Mouse (Mus musculus): ENCODE data around the gene Naa38. TPM values are rescaled to one million over a fixed set of nuclear protein-coding genes. Genes with fewer than 3 reads are reported as not detected.

Naa38 gene
- polyA plus RNA-seq, 1 experiment from 2014 or later = 179 TPM

DNA sequence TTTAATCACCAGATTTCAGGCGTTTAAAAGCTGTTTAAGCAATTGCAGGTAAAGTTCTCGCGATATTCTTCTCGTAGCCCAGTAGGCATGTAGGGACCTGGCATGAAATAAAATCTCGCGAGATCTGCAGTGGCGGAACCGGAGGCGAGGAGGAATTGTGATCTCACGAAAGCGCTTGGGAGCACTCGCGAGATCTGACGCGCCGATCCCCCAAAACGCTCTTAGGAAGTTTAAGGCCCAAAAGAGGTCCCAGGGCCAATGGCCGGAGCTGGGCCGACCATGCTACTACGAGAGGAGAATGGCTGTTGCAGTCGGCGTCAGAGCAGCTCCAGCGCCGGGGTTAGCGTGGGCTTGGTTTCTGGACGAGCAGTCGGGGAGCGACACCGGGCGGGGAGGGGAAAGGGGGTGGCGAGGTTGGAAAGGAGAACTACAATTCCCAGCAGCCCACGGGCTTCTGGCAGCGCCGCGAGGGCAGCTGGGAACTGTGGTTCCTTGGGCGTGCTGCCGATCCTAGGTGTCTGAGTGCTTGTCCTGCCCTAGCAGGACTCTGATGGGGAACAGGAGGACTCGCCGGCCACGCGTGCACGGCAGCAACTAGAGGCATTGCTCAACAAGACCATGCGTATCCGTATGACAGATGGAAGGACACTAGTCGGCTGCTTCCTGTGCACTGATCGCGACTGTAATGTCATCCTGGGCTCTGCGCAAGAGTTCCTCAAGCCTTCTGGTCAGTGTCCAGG lies 517 bp downstream of the Naa38 start:
- Histone ChIP-seq H3K4me3 (replicated peaks) (peak overlapping the region; percentile 61), H3K9me3 (no peaks in the 10 kb centered on the region), H3K4me2 (peak overlapping the region; percentile 66), H3K9ac (peak overlapping the region; percentile 81), H3K36me3 (peaks cover 15% of the 10 kb centered on the region), H3K27me3 (replicated peaks) (no peaks in the 10 kb centered on the region), H3K4me1 (peaks cover 42% of the 10 kb centered on the region), H3K27ac (peak overlapping the region; percentile 96)
- ATAC-seq (ENCODE audit: insufficient read depth, low FRiP score, low read depth) = peak; percentile 87
- WGBS = under 1% methylated on average over 48 of the region's 48 CpGs

DNA sequence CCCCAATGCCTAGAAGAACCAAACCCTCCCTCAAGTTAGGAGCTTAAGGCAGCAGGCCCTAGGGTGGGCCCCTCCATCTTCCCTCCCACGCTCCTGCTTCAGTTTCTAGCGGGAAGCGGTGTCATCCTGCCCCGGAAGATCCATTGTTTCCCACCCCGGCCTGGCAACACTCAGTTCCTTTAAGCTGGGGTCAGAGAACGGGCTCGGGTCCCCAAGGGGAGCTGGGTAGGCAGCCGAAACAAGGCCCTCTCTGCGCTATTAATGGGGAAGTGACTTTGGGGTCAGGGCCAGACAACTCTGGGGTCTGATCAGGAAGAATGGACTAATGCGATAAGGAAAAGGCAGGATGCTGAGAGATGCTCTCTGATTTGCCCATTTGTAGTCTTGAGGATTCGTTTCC lies 1.5 kb downstream of the Naa38 start:
- Histone ChIP-seq H3K27ac (peak overlapping the region; percentile 96), H3K4me1 (peaks cover 46% of the 10 kb centered on the region), H3K9me3 (no peaks in the 10 kb centered on the region), H3K36me3 (peaks cover 23% of the 10 kb centered on the region), H3K4me3 (replicated peaks) (peak overlapping the region; percentile 61), H3K9ac (peak overlapping the region; percentile 14; the same call in 1 of the 2 replicates), H3K4me2 (peak overlapping the region; percentile 63), H3K27me3 (replicated peaks) (no peaks in the 10 kb centered on the region)
- 24% methylated on average over 11 of the region's 11 CpGs for WGBS
- ATAC-seq (ENCODE audit: insufficient read depth, low FRiP score, low read depth) = no peak

DNA sequence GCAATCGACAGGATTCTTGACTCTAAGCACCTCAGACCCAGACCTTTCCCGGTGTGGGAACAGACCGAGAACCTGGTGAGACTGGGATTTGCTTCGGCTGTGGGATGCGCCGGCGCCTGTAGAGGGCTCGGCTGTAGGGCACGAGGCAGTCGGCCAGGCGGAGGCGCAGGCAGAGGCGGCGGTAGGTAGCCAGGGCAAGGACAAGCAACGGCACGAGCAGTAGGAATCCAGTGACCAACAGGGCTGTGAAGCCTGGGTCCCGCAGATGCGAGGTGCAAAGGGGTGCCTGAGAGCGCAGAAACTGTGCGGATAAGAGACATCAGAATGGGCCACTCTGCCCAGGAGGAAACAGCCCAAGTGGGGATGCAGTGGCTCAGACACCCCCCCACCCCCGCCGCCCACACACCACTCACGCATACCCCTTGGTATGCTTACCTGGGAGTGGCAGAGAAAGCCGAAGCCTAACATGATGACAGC lies 2.3 kb downstream of the Naa38 start:
- H3K27ac ChIP-seq = peak overlapping the region; percentile 75
- H3K4me3 ChIP-seq (replicated peaks) = peak overlapping the region; percentile 61
- H3K9me3 ChIP-seq = no peaks in the 10 kb centered on the region
- ATAC-seq (ENCODE audit: insufficient read depth, low FRiP score, low read depth) = no peak
- H3K36me3 ChIP-seq = peaks cover 29% of the 10 kb centered on the region
- peak overlapping the region; percentile 14; the same call in 1 of the 2 replicates for H3K9ac ChIP-seq
- peaks cover 46% of the 10 kb centered on the region for H3K4me1 ChIP-seq
- peak overlapping the region; percentile 63 for H3K4me2 ChIP-seq
- H3K27me3 ChIP-seq (replicated peaks) = no peaks in the 10 kb centered on the region
- WGBS = 27% methylated on average over 24 of the region's 24 CpGs

DNA sequence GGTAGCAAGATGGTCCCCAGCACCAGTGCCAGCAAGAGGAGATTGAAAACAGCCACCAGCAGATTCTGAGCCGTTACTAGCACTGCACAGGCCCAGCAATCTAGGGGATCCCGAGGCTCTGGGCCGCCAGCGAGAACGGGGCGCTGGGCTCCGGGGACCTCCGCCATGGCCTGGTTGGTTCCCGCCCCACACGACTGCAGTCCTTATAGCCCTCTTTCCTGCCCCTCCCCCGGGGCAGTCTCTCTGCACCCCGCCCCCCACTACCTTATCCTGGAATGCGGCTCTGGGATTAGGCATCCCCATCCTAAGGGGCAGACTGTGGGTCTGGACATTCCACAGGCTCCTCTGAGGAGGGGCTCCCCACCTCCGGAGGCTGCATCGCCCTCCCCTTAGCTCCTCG lies 2.8 kb downstream of the Naa38 start, which contains the start of gene Tmem88:
Gene Tmem88, minus strand, starts transcription at position 176 of the 400 bp plus-strand sequence.
- Histone ChIP-seq H3K27ac (peak within 1 kb of the TSS; percentile 75), H3K9me3 (no peaks in the 10 kb centered on the region), H3K36me3 (peaks cover 29% of the 10 kb centered on the region), H3K4me3 (replicated peaks) (peak within 1 kb of the TSS; percentile 61), H3K27me3 (replicated peaks) (no peaks in the 10 kb centered on the region), H3K9ac (peak within 1 kb of the TSS; percentile 14; the same call in 1 of the 2 replicates), H3K4me1 (peaks cover 46% of the 10 kb centered on the region), H3K4me2 (peak within 1 kb of the TSS; percentile 63)
- WGBS = 22% methylated on average over 16 of the region's 16 CpGs
- ATAC-seq (ENCODE audit: insufficient read depth, low FRiP score, low read depth) = no peak

DNA sequence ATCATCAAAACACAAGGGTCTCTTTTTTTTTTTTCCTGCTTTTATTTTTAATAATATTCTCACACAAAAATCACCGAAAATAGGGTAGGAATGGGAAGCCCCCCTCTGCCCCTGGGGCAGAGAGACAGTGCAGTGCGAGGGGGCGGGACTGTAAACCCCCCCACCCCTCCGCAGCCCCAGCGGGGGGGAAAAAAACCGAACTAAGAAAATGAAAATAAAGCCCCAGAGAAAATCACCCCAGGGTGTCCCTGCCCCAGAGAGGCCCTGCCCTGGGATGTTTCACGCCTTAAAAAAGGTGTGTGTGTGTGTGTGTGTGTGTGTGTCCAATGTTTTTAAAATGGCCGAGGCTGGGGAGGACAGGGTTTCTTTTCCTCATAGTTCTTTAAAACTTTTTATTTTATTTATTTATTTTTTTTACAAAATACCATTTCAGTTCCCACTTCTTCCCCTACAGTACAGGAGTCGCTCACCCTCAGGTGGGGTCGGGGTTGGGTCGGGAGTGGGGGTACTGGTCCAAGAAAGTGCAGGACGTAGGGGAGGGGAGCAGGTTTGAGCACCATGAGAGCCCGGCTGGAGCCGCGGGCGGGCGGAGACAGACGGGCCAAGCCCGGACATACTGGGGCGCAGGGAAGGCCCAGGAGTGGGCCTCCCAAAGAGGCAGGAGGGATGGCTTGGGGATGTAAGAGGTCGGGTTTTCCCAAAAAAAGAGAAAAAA lies 3.4 kb downstream of the Naa38 start:
- H3K27ac ChIP-seq = peak overlapping the region; percentile 31; the same call in 1 of the 2 replicates
- no peak overlapping the region for H3K9ac ChIP-seq
- peaks cover 46% of the 10 kb centered on the region for H3K4me1 ChIP-seq
- no peaks in the 10 kb centered on the region for H3K9me3 ChIP-seq
- peak overlapping the region; percentile 63 for H3K4me2 ChIP-seq
- ATAC-seq (ENCODE audit: insufficient read depth, low FRiP score, low read depth) = no peak
- H3K27me3 ChIP-seq (replicated peaks) = no peaks in the 10 kb centered on the region
- 39% methylated on average over 21 of the region's 21 CpGs for WGBS
- peak overlapping the region; percentile 61 for H3K4me3 ChIP-seq (replicated peaks)
- peaks cover 33% of the 10 kb centered on the region for H3K36me3 ChIP-seq

DNA sequence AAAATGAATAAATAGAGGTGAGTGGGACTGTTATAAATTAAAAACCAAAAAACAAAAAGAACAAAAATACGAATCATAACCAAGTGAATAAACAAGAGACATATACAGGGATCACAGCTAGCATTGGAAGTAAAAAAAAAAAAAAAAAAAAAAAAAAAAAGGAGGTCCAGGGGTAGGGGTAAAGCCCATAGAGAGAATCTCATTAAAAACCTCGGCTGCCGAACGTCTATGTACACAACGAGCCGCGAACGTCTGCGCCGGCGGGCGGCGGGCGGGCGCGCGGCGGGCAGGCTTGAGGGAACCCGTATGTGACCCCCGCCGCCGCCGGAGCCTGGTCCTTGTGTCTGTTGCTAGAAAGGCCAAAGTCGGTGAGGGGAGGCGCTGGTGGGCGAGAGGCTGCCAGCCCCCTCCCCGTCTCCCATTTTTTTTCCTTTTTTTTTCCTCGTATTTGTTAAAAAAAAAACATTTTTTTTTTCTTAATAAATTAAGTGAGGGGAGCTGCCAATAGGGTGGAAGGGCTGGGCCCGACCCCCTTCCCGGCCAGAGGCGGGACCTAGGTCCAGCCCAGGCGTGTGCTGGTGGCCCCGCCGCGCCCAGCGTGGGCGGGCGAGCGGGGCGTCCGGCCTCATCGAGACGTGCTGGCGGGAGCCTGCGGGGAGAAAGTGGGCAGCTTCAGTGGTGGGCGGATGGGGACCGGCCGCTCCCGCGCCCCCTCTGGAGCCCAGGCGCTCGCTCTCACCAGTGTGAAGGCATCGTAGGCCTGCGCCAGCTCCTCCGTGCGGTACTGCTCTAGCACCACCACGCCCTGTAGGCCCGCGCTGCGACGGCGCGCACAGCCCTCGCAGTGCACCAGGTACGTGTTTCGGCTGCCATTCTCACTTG lies 4.2 kb downstream of the Naa38 start:
- Histone ChIP-seq H3K27ac (no peak overlapping the region), H3K36me3 (peaks cover 41% of the 10 kb centered on the region)
- ATAC-seq (ENCODE audit: insufficient read depth, low FRiP score, low read depth) = no peak

DNA sequence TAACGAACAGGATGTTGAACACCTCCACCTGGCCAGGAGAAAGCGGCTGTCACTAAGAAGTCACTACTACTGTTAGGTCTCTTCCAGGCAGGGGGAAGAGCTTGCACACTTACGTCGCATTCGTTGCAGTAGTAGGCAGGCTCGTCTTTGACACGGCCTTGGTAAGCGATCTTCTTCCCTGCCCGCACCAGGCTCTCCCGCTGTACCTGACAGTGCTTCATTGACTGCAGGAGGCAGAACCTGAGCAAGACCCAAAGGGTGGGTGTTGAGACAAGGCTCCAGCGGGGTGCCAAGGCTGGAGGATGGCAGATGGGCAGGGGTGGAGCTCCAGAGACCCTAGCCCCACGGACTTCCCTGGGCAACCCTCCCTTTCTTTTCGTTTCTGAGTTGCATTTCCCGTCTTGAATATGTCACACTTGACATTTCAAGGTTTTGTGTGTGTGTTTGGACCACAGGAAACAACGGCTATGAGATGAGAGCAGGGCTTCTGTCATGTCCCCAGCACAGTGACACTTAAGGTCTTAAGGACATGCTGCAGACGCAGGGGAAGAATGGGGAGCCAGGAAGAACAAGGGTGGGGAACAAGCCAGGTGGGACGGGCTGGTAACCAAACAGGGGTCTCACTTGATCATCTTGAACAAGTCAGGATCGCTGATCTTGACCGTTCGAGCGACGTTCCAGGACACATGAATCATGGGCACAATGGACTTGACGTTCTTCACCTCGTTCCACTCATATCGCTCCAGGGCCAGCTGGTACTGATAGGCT lies 5.0 kb downstream of the Naa38 start:
- no peak for ATAC-seq (ENCODE audit: insufficient read depth, low FRiP score, low read depth)
- no peak overlapping the region for H3K4me3 ChIP-seq (replicated peaks)
- H3K9me3 ChIP-seq = no peaks in the 10 kb centered on the region
- no peak overlapping the region for H3K27ac ChIP-seq
- no peaks in the 10 kb centered on the region for H3K27me3 ChIP-seq (replicated peaks)
- WGBS = 79% methylated on average over 25 of the region's 25 CpGs
- peaks cover 43% of the 10 kb centered on the region for H3K4me1 ChIP-seq
- no peak overlapping the region for H3K9ac ChIP-seq
- H3K36me3 ChIP-seq = peaks cover 48% of the 10 kb centered on the region
- no peak overlapping the region for H3K4me2 ChIP-seq

More for the DNA sequence above, 4.2 kb downstream of the Naa38 start:
- Histone ChIP-seq H3K9me3 (no peaks in the 10 kb centered on the region), H3K9ac (no peak overlapping the region), H3K4me1 (peaks cover 43% of the 10 kb centered on the region), H3K27me3 (replicated peaks) (no peaks in the 10 kb centered on the region), H3K4me2 (no peak overlapping the region), H3K4me3 (replicated peaks) (no peak overlapping the region)
- 42% methylated on average over 66 of the region's 66 CpGs for WGBS

DNA sequence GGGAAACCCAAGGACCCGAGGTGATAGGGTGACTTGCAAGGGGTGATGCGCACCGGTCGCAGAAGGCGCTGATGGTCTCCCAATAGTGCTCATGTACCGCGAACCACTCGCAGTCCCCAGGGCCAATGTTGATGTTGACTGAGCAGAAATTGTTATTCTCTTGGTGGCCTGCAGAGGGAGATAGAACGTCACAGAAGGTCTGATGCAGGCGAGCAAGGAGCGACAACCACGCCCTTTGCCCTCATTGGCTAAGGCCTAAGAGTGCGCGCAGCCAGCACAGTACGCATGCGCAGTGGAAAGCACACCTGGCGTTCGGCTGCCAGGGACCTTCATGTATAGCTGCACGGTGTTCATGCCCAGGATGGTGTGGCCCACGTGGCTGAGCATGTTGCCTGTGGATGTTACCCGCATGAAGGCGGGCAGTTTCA lies 5.9 kb downstream of the Naa38 start:
- ATAC-seq (ENCODE audit: insufficient read depth, low FRiP score, low read depth) = peak; percentile 70
- Histone ChIP-seq H3K9ac (no peak overlapping the region), H3K4me1 (peaks cover 43% of the 10 kb centered on the region), H3K9me3 (no peaks in the 10 kb centered on the region), H3K27me3 (replicated peaks) (no peaks in the 10 kb centered on the region), H3K4me2 (no peak overlapping the region), H3K27ac (no peak overlapping the region), H3K4me3 (replicated peaks) (no peak overlapping the region), H3K36me3 (peaks cover 58% of the 10 kb centered on the region)
- 22% methylated on average over 22 of the region's 22 CpGs for WGBS

DNA sequence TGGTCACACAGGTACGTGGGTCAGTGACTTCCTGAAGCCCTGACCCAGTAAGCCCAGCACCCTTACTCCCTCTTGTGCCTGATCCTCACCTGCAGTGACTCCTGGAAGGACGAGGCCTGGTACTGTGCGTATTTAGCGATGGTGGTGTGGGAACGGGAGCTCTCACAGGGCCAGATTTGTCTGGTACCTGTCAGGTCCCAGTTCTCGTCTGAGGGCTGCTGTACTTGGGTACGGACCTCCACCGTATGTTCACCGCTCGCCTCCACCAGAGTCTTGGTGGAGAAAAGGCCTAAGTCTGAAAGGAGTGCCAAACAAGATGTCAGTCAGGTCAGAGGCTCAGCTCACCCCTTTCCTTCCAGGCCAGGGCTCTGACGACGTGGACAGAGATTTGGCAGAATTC lies 6.7 kb downstream of the Naa38 start:
- no peak for ATAC-seq (ENCODE audit: insufficient read depth, low FRiP score, low read depth)
- H3K27me3 ChIP-seq (replicated peaks) = no peaks in the 10 kb centered on the region
- H3K4me2 ChIP-seq = no peak overlapping the region
- WGBS = 82% methylated on average over 12 of the region's 12 CpGs
- no peak overlapping the region for H3K9ac ChIP-seq
- no peaks in the 10 kb centered on the region for H3K9me3 ChIP-seq
- peaks cover 64% of the 10 kb centered on the region for H3K36me3 ChIP-seq
- no peak overlapping the region for H3K4me3 ChIP-seq (replicated peaks)
- H3K27ac ChIP-seq = no peak overlapping the region
- peaks cover 37% of the 10 kb centered on the region for H3K4me1 ChIP-seq

DNA sequence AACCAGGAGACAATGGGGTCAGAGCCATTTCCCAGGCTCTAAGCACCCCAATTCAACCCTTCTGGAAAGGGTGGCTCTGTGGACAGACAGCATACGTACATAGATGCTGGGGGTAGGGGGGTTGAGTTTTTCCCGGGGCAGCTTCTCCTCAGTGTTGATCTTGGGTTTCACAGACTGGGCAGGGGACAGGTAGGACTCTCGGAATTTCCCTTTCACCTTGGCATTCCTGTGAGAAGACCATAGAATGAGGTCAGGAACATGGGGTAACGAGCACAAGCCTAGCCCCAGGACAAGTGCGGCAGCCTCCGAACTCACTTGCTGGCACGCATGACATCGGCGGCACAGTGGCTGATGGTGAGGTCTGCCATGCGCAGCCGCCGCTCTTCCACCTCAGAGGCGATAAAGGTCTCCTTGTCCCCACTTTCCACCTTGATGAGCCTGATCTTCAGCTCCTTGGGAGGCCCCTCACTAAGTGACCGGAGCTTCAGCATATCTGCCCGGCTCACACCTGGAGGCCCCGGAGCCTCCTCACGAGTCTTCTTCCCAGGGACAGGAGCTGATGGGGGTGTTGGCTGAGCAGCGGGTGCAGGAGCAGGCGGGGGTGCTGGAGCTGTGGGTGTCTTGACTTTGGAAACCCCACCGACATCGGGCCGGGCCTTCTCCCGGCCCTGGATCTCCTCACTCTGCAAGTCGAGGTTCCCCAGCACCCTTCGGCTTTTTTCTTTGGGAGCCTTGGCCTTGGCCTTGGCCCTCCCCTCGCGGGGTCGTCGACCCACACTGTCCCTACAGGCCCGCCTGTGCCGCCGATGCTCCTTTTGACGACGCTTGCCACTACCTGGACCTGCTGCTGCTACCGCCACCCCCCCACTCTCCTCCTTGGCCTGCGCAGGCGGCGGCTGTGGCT lies 8.7 kb downstream of the Naa38 start:
- H3K36me3 ChIP-seq = peaks cover 74% of the 10 kb centered on the region
- H3K27me3 ChIP-seq (replicated peaks) = no peaks in the 10 kb centered on the region
- 90% methylated on average over 36 of the region's 38 CpGs for WGBS
- H3K4me2 ChIP-seq = no peak overlapping the region
- no peak overlapping the region for H3K4me3 ChIP-seq (replicated peaks)
- H3K4me1 ChIP-seq = peaks cover 28% of the 10 kb centered on the region
- no peak for ATAC-seq (ENCODE audit: insufficient read depth, low FRiP score, low read depth)
- no peak overlapping the region for H3K9ac ChIP-seq
- H3K27ac ChIP-seq = no peak overlapping the region
- H3K9me3 ChIP-seq = no peaks in the 10 kb centered on the region

All from stomach, embryonic 15.5 days (tissue).